Mouse (Mus musculus): ENCODE data around the gene Ankrd52.
A peak's percentile ranks its signal among the peaks of the same experiment; 100 is the strongest.

Gene Ankrd52

GRCm38 (mm10) chr10:128435186-128435823 lies 58.4 kb downstream of the Ankrd52 start:
- no peak for DNase-seq (ENCODE audit: extremely low read depth, insufficient read length, low spot score)

GRCm38 (mm10) chr10:128435873-128436272 lies 59.0 kb downstream of the Ankrd52 start:
- no peak for DNase-seq (ENCODE audit: extremely low read depth, insufficient read length, low spot score)

GRCm38 (mm10) chr10:128436376-128436775 lies 59.5 kb downstream of the Ankrd52 start:
- no peak for DNase-seq (ENCODE audit: extremely low read depth, insufficient read length, low spot score)

- DNase-seq (ENCODE audit: extremely low read depth, insufficient read length, low spot score): no peak
Measured at GRCm38 (mm10) chr10:128438675-128439279, 61.9 kb downstream of the Ankrd52 start.

GRCm38 (mm10) chr10:128440407-128440806 lies 63.5 kb downstream of the Ankrd52 start:
- DNase-seq (ENCODE audit: extremely low read depth, insufficient read length, low spot score): no peak

GRCm38 (mm10) chr10:128441324-128442119 lies 64.6 kb downstream of the Ankrd52 start:
- no peak for DNase-seq (ENCODE audit: extremely low read depth, insufficient read length, low spot score)

GRCm38 (mm10) chr10:128442718-128443117 lies 65.8 kb downstream of the Ankrd52 start:
- DNase-seq (ENCODE audit: extremely low read depth, insufficient read length, low spot score): no peak

- no peak for DNase-seq (ENCODE audit: extremely low read depth, insufficient read length, low spot score)
Measured at GRCm38 (mm10) chr10:128444354-128444753, 67.4 kb downstream of the Ankrd52 start.

- no peak for DNase-seq (ENCODE audit: extremely low read depth, insufficient read length, low spot score)
Measured at GRCm38 (mm10) chr10:128445407-128445806, 68.5 kb downstream of the Ankrd52 start.

GRCm38 (mm10) chr10:128451014-128451413 lies 74.1 kb downstream of the Ankrd52 start:
- no peak for DNase-seq (ENCODE audit: extremely low read depth, insufficient read length, low spot score)

- no peak for DNase-seq (ENCODE audit: extremely low read depth, insufficient read length, low spot score)
Measured at GRCm38 (mm10) chr10:128454471-128454870, 77.6 kb downstream of the Ankrd52 start.

GRCm38 (mm10) chr10:128455280-128455679 lies 78.4 kb downstream of the Ankrd52 start:
- peak; percentile 71 for DNase-seq (ENCODE audit: extremely low read depth, insufficient read length, low spot score)

GRCm38 (mm10) chr10:128457676-128458075 lies 80.8 kb downstream of the Ankrd52 start:
- DNase-seq (ENCODE audit: extremely low read depth, insufficient read length, low spot score): no peak
